Mouse (Mus musculus): ENCODE data around the gene Megf11. TPM values are rescaled to one million over a fixed set of nuclear protein-coding genes. Genes with fewer than 3 reads are reported as not detected.
"Not testable (repeated sequence)": the region's sequence is repeated elsewhere in the genome, so short reads cannot be mapped to it uniquely, and the experiment has no call there.

Megf11 gene
- total and polyA plus RNA-seq, 3 experiments = 0.33 to 2.0 (median 1.6) TPM

DNA sequence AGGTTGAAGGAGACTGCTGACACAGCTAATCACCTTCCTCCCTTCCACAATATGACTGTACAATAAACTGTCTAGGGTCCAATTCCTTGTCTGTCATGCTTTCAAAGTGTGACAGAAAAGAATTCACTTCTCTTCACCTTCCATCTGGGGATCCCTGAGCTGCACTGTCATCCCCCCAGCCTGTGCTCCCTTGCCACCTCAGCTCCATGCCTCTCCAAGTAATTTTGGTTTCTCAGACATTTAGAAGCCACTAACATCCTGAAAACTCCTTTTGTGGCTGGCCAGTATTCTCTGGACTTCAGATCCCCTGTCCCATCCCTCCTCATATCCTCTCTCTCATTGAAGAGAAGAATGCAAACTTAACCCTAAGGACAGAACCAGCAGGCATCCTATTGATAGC is 317.0 kb downstream of the Megf11 start:
- H3K79me2 ChIP-seq (replicated peaks; ENCODE audit: control insufficient read depth, insufficient read depth, low read length) = no peaks in the 10 kb centered on the region
- no peak for TF ChIP-seq EP300 (IDR thresholded peaks at IDR 0.05; ENCODE audit: insufficient read depth, low read depth, low read length)
- no peak for TF ChIP-seq CTCF (IDR thresholded peaks at IDR 0.05)
- TF ChIP-seq POLR2A (IDR thresholded peaks at IDR 0.05; ENCODE audit: insufficient read depth, low read depth, low read length) = no peak
- H3K4me1 ChIP-seq (ENCODE audit: control insufficient read depth, insufficient read depth, low read length) = peaks cover 12% of the 10 kb centered on the region
- no peak overlapping the region for H3K4me3 ChIP-seq
- no peak overlapping the region for H3K9ac ChIP-seq (ENCODE audit: low read depth, low read length)
- no peak overlapping the region for H3K27ac ChIP-seq
- intact Hi-C loops (cut with DNase I) = no loop called here
- DNase-seq = peak in 1 of 2 experiments; percentile 5
- peaks cover 45% of the 10 kb centered on the region for H3K36me3 ChIP-seq (ENCODE audit: control insufficient read depth, insufficient read depth, low read length)
- H3K27me3 ChIP-seq (ENCODE audit: control insufficient read depth, insufficient read depth, low read length) = no peaks in the 10 kb centered on the region

DNA sequence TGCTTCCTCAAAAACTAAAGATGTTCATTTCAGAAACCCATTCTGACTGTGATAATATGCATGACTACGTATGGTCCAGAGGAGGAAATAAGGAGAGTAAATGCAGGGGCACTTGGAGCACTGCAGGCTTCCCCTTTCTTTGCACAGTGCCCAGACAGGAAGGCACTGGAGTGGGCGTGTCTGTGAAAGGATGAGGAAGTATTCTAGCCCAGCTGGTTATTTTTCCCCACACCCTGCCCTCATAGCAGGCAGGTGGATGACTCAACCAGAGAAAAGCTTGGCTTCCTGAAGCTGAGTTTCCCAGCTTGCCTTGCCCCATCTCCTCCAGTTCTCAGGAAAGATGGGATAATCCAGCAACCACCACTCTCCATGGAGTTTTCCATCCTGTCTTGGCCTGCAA is 317.5 kb downstream of the Megf11 start:
- Histone ChIP-seq H3K27me3 (ENCODE audit: control insufficient read depth, insufficient read depth, low read length) (no peaks in the 10 kb centered on the region), H3K4me1 (ENCODE audit: control insufficient read depth, insufficient read depth, low read length) (peaks cover 12% of the 10 kb centered on the region), H3K4me3 (no peak overlapping the region), H3K27ac (no peak overlapping the region), H3K36me3 (ENCODE audit: control insufficient read depth, insufficient read depth, low read length) (peaks cover 50% of the 10 kb centered on the region), H3K79me2 (replicated peaks; ENCODE audit: control insufficient read depth, insufficient read depth, low read length) (no peaks in the 10 kb centered on the region), H3K9ac (ENCODE audit: low read depth, low read length) (no peak overlapping the region)
- intact Hi-C loops (cut with DNase I) = no loop called here
- peak; percentile 33 to 67 for DNase-seq
- 54% methylated on average over 2 of the region's 2 CpGs for WGBS
- no peak for TF ChIP-seq POLR2A (IDR thresholded peaks at IDR 0.05; ENCODE audit: insufficient read depth, low read depth, low read length)
- TF ChIP-seq EP300 (IDR thresholded peaks at IDR 0.05; ENCODE audit: insufficient read depth, low read depth, low read length) = no peak
- TF ChIP-seq CTCF (IDR thresholded peaks at IDR 0.05) = no peak

DNA sequence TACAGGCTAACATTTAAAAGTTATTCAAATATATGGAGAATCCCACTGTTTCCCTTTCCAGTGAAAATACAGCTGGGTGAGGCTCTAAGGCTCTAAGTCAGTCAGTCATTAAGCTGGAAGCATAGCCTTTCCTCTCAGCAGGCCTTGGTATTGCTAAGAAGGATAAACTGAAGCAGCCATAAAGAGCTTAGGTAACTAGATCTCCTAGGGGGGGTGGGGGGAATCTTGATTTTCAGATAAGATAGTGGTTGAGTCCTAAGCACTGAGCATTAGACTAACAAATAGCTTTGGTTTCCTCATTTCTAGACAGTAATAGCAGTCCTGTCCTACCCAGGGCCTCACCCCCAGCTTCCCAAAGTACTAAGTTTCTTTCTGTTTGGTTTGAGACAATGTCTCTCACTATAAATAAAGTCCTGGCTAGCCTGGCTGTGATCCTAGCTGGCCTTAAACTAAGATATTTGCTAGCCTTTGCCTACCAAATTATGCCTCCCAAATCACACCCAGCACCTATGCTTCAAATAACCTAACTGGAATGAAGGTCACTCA is 318.1 kb downstream of the Megf11 start:
- no peak overlapping the region for H3K27ac ChIP-seq
- H3K9ac ChIP-seq (ENCODE audit: low read depth, low read length) = no peak overlapping the region
- H3K4me1 ChIP-seq (ENCODE audit: control insufficient read depth, insufficient read depth, low read length) = peaks cover 12% of the 10 kb centered on the region
- intact Hi-C loops (cut with DNase I) = no loop called here
- no peak overlapping the region for H3K4me3 ChIP-seq
- H3K27me3 ChIP-seq (ENCODE audit: control insufficient read depth, insufficient read depth, low read length) = no peaks in the 10 kb centered on the region
- H3K79me2 ChIP-seq (replicated peaks; ENCODE audit: control insufficient read depth, insufficient read depth, low read length) = no peaks in the 10 kb centered on the region
- no peak for DNase-seq
- TF ChIP-seq CTCF (IDR thresholded peaks at IDR 0.05) = no peak
- TF ChIP-seq POLR2A (IDR thresholded peaks at IDR 0.05; ENCODE audit: insufficient read depth, low read depth, low read length) = no peak
- no peak for TF ChIP-seq EP300 (IDR thresholded peaks at IDR 0.05; ENCODE audit: insufficient read depth, low read depth, low read length)
- peaks cover 54% of the 10 kb centered on the region for H3K36me3 ChIP-seq (ENCODE audit: control insufficient read depth, insufficient read depth, low read length)

DNA sequence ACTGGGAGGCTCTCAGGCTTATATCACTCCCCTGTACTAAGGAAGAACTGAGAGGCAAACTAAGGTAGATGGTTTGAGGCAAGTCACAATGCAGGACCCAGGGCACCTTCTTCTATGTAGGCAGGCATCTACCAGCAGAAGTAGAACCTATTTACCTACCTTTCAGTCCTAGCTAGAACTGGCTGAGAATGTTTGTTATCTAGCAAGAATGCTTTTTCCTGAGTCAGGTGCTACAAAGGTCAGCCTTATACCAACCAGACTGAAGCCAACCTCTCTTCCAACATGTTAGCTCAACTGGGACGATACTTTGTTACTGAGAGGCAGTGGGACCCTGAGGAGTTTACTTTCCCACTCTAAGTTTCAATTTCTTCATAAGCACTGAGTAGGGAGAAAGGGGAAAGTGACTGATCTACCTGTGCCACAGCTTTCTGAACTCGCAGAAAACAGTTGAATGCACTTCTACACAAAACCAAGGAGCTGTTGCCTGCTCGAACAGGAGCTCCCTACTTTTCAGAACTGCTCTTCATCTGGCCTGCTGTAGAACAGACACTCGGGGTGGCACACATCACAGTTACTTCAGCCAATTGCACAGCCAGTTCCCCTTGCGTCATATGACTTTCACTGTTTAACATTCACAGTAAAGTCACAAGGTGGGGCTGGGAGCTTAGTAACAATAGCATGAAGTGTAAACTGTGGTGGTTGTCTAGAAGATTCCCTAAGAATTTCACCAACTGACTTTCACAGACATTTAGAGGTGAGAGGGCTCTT is 318.8 kb downstream of the Megf11 start:
- Histone ChIP-seq H3K27ac (no peak overlapping the region), H3K79me2 (replicated peaks; ENCODE audit: control insufficient read depth, insufficient read depth, low read length) (no peaks in the 10 kb centered on the region), H3K27me3 (ENCODE audit: control insufficient read depth, insufficient read depth, low read length) (no peaks in the 10 kb centered on the region), H3K36me3 (ENCODE audit: control insufficient read depth, insufficient read depth, low read length) (peaks cover 55% of the 10 kb centered on the region), H3K4me3 (no peak overlapping the region), H3K4me1 (ENCODE audit: control insufficient read depth, insufficient read depth, low read length) (peaks cover 12% of the 10 kb centered on the region), H3K9ac (ENCODE audit: low read depth, low read length) (no peak overlapping the region)
- intact Hi-C loops (cut with DNase I) = no loop called here
- TF ChIP-seq EP300 (IDR thresholded peaks at IDR 0.05; ENCODE audit: insufficient read depth, low read depth, low read length) (no peak), CTCF (IDR thresholded peaks at IDR 0.05) (no peak)
- no peak for DNase-seq
- WGBS = 83% methylated on average over 5 of the region's 5 CpGs

DNA sequence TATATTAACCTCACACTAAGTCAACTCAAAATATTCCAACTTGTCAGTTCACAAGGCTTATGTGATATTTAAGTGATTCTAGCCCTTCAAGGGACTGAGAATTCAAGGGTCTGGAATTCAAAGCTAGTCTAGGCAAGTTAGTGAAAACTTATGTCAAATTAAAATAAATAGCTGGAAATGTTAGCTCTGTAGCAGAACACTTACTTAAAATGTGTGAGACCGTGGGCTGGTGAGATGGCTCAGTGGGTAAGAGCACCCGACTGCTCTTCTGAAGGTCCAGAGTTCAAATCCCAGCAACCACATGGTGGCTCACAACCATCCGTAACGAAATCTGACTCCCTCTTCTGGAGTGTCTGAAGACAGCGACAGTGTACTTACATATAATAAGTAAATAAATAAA is 324.9 kb downstream of the Megf11 start:
- H3K9ac ChIP-seq (ENCODE audit: low read depth, low read length); H3K4me3 ChIP-seq; intact Hi-C loops (cut with DNase I); H3K27me3 ChIP-seq (ENCODE audit: control insufficient read depth, insufficient read depth, low read length); H3K79me2 ChIP-seq (replicated peaks; ENCODE audit: control insufficient read depth, insufficient read depth, low read length); H3K27ac ChIP-seq; H3K4me1 ChIP-seq (ENCODE audit: control insufficient read depth, insufficient read depth, low read length); DNase-seq: not testable (repeated sequence)
- peaks cover 43% of the 10 kb centered on the region for H3K36me3 ChIP-seq (ENCODE audit: control insufficient read depth, insufficient read depth, low read length)
- WGBS = 88% methylated on average over 5 of the region's 5 CpGs

DNA sequence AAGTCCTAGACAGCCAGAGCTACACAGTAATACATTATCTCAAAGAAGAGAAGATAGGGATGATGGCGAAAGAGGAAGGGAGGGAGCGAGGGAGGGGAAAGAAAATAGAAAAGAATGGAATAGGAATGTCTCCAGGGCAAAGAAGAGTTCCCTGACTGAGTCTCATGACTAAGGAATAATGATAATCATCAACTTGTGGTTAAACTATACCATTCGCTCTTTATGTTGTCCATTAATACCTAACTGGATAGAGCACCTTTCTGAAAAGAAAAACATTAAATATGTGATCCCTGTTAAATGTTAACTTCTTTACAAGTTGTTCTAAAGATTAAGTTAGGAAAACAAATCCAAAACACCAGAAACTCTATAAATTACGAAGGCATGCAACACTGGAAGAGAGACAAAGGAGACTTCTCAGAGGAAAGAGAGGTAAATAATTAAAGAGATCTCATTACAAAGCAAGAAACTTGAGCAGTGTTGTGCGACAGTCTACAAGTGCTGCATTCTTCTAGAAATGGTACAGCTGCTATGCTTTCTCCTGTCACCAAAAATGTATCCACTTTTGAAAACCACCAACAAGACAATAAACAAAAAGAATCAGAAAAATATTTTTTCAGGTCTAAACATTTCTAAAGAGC is 334.2 kb downstream of the Megf11 start:
- Histone ChIP-seq H3K27me3 (ENCODE audit: control insufficient read depth, insufficient read depth, low read length) (no peaks in the 10 kb centered on the region), H3K36me3 (ENCODE audit: control insufficient read depth, insufficient read depth, low read length) (peaks cover 31% of the 10 kb centered on the region), H3K79me2 (replicated peaks; ENCODE audit: control insufficient read depth, insufficient read depth, low read length) (no peaks in the 10 kb centered on the region), H3K4me1 (ENCODE audit: control insufficient read depth, insufficient read depth, low read length) (no peaks in the 10 kb centered on the region; the same call in none of the 2 replicates), H3K27ac (no peak overlapping the region), H3K9ac (ENCODE audit: low read depth, low read length) (no peak overlapping the region), H3K4me3 (no peak overlapping the region)
- no peak for TF ChIP-seq CTCF (IDR thresholded peaks at IDR 0.05)
- TF ChIP-seq POLR2A (IDR thresholded peaks at IDR 0.05; ENCODE audit: insufficient read depth, low read depth, low read length) = no peak
- no peak for TF ChIP-seq EP300 (IDR thresholded peaks at IDR 0.05; ENCODE audit: insufficient read depth, low read depth, low read length)
- 72% methylated on average over 5 of the region's 5 CpGs for WGBS
- DNase-seq = no peak
- intact Hi-C loops (cut with DNase I) = no loop called here
